In the genomic region with DNA sequence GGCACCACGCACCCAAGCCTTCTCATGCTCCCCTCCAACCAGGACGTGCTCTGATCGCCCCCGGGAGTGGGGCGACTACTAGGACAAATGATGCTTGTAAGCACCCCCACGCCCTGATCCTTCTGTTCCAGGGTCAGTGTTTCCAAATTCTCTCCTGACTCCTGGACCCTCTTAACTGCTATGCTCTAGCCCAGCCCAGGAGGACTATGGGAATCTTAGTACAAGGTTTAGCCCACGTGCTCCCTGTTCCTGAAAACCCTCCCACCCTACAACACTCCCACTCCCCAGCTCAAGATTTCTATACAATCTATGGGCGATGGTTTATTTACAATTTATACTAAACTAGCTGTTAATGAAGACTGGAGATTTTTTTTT, we compare ENCODE assay signal across 8 mouse cellular contexts. TPM values are rescaled to one million over a fixed set of nuclear protein-coding genes. Genes with fewer than 3 reads are reported as not detected.
DNase-seq lines count a peak whose midpoint lies in the region; ATAC-seq and TF ChIP-seq lines count a peak whose summit lies in the region.

No protein-coding gene starts in this region.

- H3K27me3 ChIP-seq in limb, embryonic 11.5 days (ENCODE audit: control insufficient read depth, insufficient read depth, low read length): no peaks in the 10 kb centered on the region
- H3K27me3 ChIP-seq in neural tube, embryonic 15.5 days (replicated peaks): no peaks in the 10 kb centered on the region

- no peak for DNase-seq in left cerebral cortex, adult 2 months (ENCODE audit: extremely low spot score in 1 of 2, low spot score in 2 of 2)
- no peak for DNase-seq in left cerebral cortex, postnatal 36 days (ENCODE audit: low spot score in 2 of 2)
- no peak for DNase-seq in limb, embryonic 11.5 days (ENCODE audit: low spot score)
- DNase-seq in spleen, postnatal 14 days (ENCODE audit: low spot score in 2 of 2): no peak
- DNase-seq in urinary bladder, postnatal 4 days (ENCODE audit: low spot score in 2 of 2): no peak
- DNase-seq in layer of hippocampus, adult 9-10 months (ENCODE audit: low spot score): no peak

- peaks cover 9% of the 10 kb centered on the region; the same call in 1 of the 2 replicates for H3K4me1 ChIP-seq in limb, embryonic 11.5 days (ENCODE audit: control insufficient read depth, insufficient read depth, low read length)
- H3K4me1 ChIP-seq in neural tube, embryonic 15.5 days: peaks cover 39% of the 10 kb centered on the region

- H3K9me3 ChIP-seq in limb, embryonic 11.5 days (ENCODE audit: control insufficient read depth, low read length): no peaks in the 10 kb centered on the region
- no peaks in the 10 kb centered on the region for H3K9me3 ChIP-seq in neural tube, embryonic 15.5 days (replicated peaks)

- H3K4me2 ChIP-seq in limb, embryonic 11.5 days (ENCODE audit: low read depth, severe bottlenecking): peak overlapping the region; percentile 42; the same call in 1 of the 2 replicates
- peak overlapping the region; percentile 80 for H3K4me2 ChIP-seq in neural tube, embryonic 15.5 days

- H3K27ac ChIP-seq in left cerebral cortex, adult 2 months: no peak overlapping the region
- H3K27ac ChIP-seq in limb, embryonic 11.5 days (replicated peaks; ENCODE audit: low read depth, low read length): no peak overlapping the region; the same call in 1 of the 2 replicates
- H3K27ac ChIP-seq in neural tube, embryonic 15.5 days (replicated peaks): peak overlapping the region; percentile 96; the same call in 1 of the 2 replicates

- TF ChIP-seq CTCF in left cerebral cortex, adult 2 months (IDR thresholded peaks at IDR 0.05): no peak

- 11% methylated on average over 8 of the region's 8 CpGs for WGBS in limb, embryonic 11.5 days
- 15% methylated on average over 8 of the region's 8 CpGs for WGBS in neural tube, embryonic 15.5 days

- H3K9ac ChIP-seq in limb, embryonic 11.5 days (ENCODE audit: low read length): no peak overlapping the region; the same call in 1 of the 2 replicates
- 0 out of 2 replicates have a peak overlapping the region, but pooled peaks have one; percentile 26 for H3K9ac ChIP-seq in neural tube, embryonic 15.5 days (replicated peaks)

- ATAC-seq in erythroid progenitor cell, adult 5-6 weeks (replicated peaks; ENCODE audit: low FRiP score, poor library complexity, severe bottlenecking): 0 out of 2 replicates have a peak, but pooled peaks have one; percentile 3
- ATAC-seq in limb, embryonic 11.5 days (ENCODE audit: insufficient number of reproducible peaks, low FRiP score, low TSS enrichment, low read depth): peak; percentile 36
- ATAC-seq in neural tube, embryonic 15.5 days (ENCODE audit: low FRiP score): peak; percentile 30; the same call in 1 of the 2 replicates

- H3K36me3 ChIP-seq in limb, embryonic 11.5 days (ENCODE audit: control insufficient read depth, insufficient read depth, low read length): peaks cover 11% of the 10 kb centered on the region
- peaks cover 56% of the 10 kb centered on the region for H3K36me3 ChIP-seq in neural tube, embryonic 15.5 days

- peak overlapping the region; percentile 80 for H3K4me3 ChIP-seq in left cerebral cortex, adult 2 months
- H3K4me3 ChIP-seq in limb, embryonic 11.5 days (ENCODE audit: low read depth, low read length): peak overlapping the region; percentile 81
- peak overlapping the region; percentile 97 for H3K4me3 ChIP-seq in neural tube, embryonic 15.5 days (replicated peaks)

- intact Hi-C loops in left cerebral cortex, adult 2 months (cut with DNase I): no loop called here
- intact Hi-C loops in left cerebral cortex, postnatal 36 days (cut with DNase I): no loop called here

RNA-seq across cellular contexts. Expression of a gene that starts 0.3 kb away (rescaled TPM):
- total RNA-seq in left cerebral cortex, adult 2 months (2021): 10 to 100 TPM; 24.2 to 25.5 TPM
- 10 to 100 TPM; 24.8 to 27.9 TPM for total RNA-seq in left cerebral cortex, postnatal 36 days (2021)
- 14.7 and 20.9 TPM in 2 replicates for total RNA-seq in erythroid progenitor cell, adult 5-6 weeks (2015; ENCODE audit: low replicate concordance)
- total RNA-seq in erythroid progenitor cell, adult 5-6 weeks (2017; ENCODE audit: low replicate concordance): 7.8 and 8.2 TPM in 2 replicates
- polyA plus RNA-seq in limb, embryonic 11.5 days (2014; fragmentation: Nextera tagmentation; extraction: Ambion mirVana): 52.5 and 53.4 TPM in 2 replicates
- 25.7 and 30.2 TPM in 2 replicates for polyA plus RNA-seq in neural tube, embryonic 15.5 days (2015; fragmentation: Nextera tagmentation; extraction: Ambion mirVana)

RNA-seq across cellular contexts. Expression of a gene that starts 13.6 kb away (rescaled TPM):
- 10 to 100 TPM; 41.8 to 42.3 TPM for total RNA-seq in left cerebral cortex, adult 2 months (2021)
- total RNA-seq in left cerebral cortex, postnatal 36 days (2021): 10 to 100 TPM; 38.6 to 46.2 TPM
- 16.6 and 43.6 TPM in 2 replicates for total RNA-seq in erythroid progenitor cell, adult 5-6 weeks (2015; ENCODE audit: low replicate concordance)
- total RNA-seq in erythroid progenitor cell, adult 5-6 weeks (2017; ENCODE audit: low replicate concordance): 11.6 and 29.8 TPM in 2 replicates
- polyA plus RNA-seq in limb, embryonic 11.5 days (2014; fragmentation: Nextera tagmentation; extraction: Ambion mirVana): 74.1 and 75.1 TPM in 2 replicates
- 75.4 and 77.4 TPM in 2 replicates for polyA plus RNA-seq in neural tube, embryonic 15.5 days (2015; fragmentation: Nextera tagmentation; extraction: Ambion mirVana)

RNA-seq across cellular contexts. Expression of a gene that starts 22.1 kb away (rescaled TPM):
- total RNA-seq in left cerebral cortex, adult 2 months (2021): 1 to 10 TPM; 5.8 to 7.1 TPM
- 1 to 10 TPM; 6.4 to 7.3 TPM for total RNA-seq in left cerebral cortex, postnatal 36 days (2021)
- not detected in 2 replicates for total RNA-seq in erythroid progenitor cell, adult 5-6 weeks (2015; ENCODE audit: low replicate concordance)
- not detected in 2 replicates for total RNA-seq in erythroid progenitor cell, adult 5-6 weeks (2017; ENCODE audit: low replicate concordance)
- polyA plus RNA-seq in limb, embryonic 11.5 days (2014; fragmentation: Nextera tagmentation; extraction: Ambion mirVana): 0.08 TPM in 1 of 2 replicates, not detected in the other
- 0.23 and 0.31 TPM in 2 replicates for polyA plus RNA-seq in neural tube, embryonic 15.5 days (2015; fragmentation: Nextera tagmentation; extraction: Ambion mirVana)

RNA-seq across cellular contexts. Expression of a gene that starts 41.6 kb away (rescaled TPM):
- total RNA-seq in left cerebral cortex, adult 2 months (2021): 1 to 10 TPM; 2.2 to 2.7 TPM
- total RNA-seq in left cerebral cortex, postnatal 36 days (2021): 1 to 10 TPM; 1.5 to 2.7 TPM
- not detected in 2 replicates for total RNA-seq in erythroid progenitor cell, adult 5-6 weeks (2015; ENCODE audit: low replicate concordance)
- not detected in 2 replicates for total RNA-seq in erythroid progenitor cell, adult 5-6 weeks (2017; ENCODE audit: low replicate concordance)
- 0.31 and 0.88 TPM in 2 replicates for polyA plus RNA-seq in limb, embryonic 11.5 days (2014; fragmentation: Nextera tagmentation; extraction: Ambion mirVana)
- polyA plus RNA-seq in neural tube, embryonic 15.5 days (2015; fragmentation: Nextera tagmentation; extraction: Ambion mirVana): 0.19 and 0.33 TPM in 2 replicates

RNA-seq across cellular contexts. Expression of a gene that starts 45.7 kb away (rescaled TPM):
- total RNA-seq in left cerebral cortex, adult 2 months (2021): 10 to 100 TPM; 20.0 to 23.4 TPM
- 10 to 100 TPM; 21.3 to 26.9 TPM for total RNA-seq in left cerebral cortex, postnatal 36 days (2021)
- total RNA-seq in erythroid progenitor cell, adult 5-6 weeks (2015; ENCODE audit: low replicate concordance): 0.36 TPM in 1 of 2 replicates, not detected in the other
- total RNA-seq in erythroid progenitor cell, adult 5-6 weeks (2017; ENCODE audit: low replicate concordance): 0.64 and 0.76 TPM in 2 replicates
- 2.0 and 3.4 TPM in 2 replicates for polyA plus RNA-seq in limb, embryonic 11.5 days (2014; fragmentation: Nextera tagmentation; extraction: Ambion mirVana)
- 8.0 and 9.7 TPM in 2 replicates for polyA plus RNA-seq in neural tube, embryonic 15.5 days (2015; fragmentation: Nextera tagmentation; extraction: Ambion mirVana)

Comparison
In these comparisons a context has a peak if more than half of its experiments do, and no peak if none do; other contexts are left out.
1. RNA of a gene that starts 22.1 kb away (total RNA-seq): 6.4 to 7.3 TPM in left cerebral cortex, postnatal 36 days and 5.8 to 7.1 TPM in left cerebral cortex, adult 2 months; not detected in erythroid progenitor cell, adult 5-6 weeks; every median in the first group is over 4 times any median in the second.
2. Peak in every context shown above with its lines, with median percentiles within 50 percentile points of each other: H3K4me3 ChIP-seq and ATAC-seq.